Mouse (Mus musculus) Muller cell, postnatal 12 days (primary cell): ENCODE measurements at regions not wholly inside any gene's neighbourhood (a gene's known extent, or its start where the extent isn't known, plus 50 kb on each side); places are given as distances from the start of the nearest gene placed in this dataset.

Experiments used
- DNase-seq: peaks from one replicate; pipeline ENCODE4 v3.0.0-alpha.2; 2015; ENCODE audit errors: inconsistent ontology term

- peak; percentile 39 for DNase-seq
Measured at GRCm38 (mm10) chr10:19188082-19188742, 168.1 kb upstream of the Olig3 start.

- no peak for DNase-seq
Measured at GRCm38 (mm10) chr10:19187716-19188081, 168.6 kb upstream of the Olig3 start.

- DNase-seq: no peak
Measured at GRCm38 (mm10) chr10:19187084-19187615, 169.2 kb upstream of the Olig3 start.

GRCm38 (mm10) chr10:19185790-19186581 is 170.3 kb upstream of the Olig3 start:
- DNase-seq: peak; percentile 76

GRCm38 (mm10) chr10:19184886-19185285 is 169.4 kb upstream of the Tnfaip3 start:
- DNase-seq: no peak

- DNase-seq: no peak
Measured at GRCm38 (mm10) chr10:19177895-19178294, 162.4 kb upstream of the Tnfaip3 start.

GRCm38 (mm10) chr10:19177414-19177813 is 162.0 kb upstream of the Tnfaip3 start:
- DNase-seq: no peak

- DNase-seq: no peak
Measured at GRCm38 (mm10) chr10:19176249-19176648, 160.8 kb upstream of the Tnfaip3 start.

GRCm38 (mm10) chr10:19171834-19172233 is 156.4 kb upstream of the Tnfaip3 start:
- DNase-seq: no peak

GRCm38 (mm10) chr10:19170596-19170995 is 155.1 kb upstream of the Tnfaip3 start:
- DNase-seq: no peak

- no peak for DNase-seq
Measured at GRCm38 (mm10) chr10:19169272-19169671, 153.8 kb upstream of the Tnfaip3 start.

- DNase-seq: no peak
Measured at GRCm38 (mm10) chr10:19168362-19168761, 152.9 kb upstream of the Tnfaip3 start.

- peak; percentile 92 for DNase-seq
Measured at GRCm38 (mm10) chr10:19167641-19168271, 152.3 kb upstream of the Tnfaip3 start.

- no peak for DNase-seq
Measured at GRCm38 (mm10) chr10:19167101-19167500, 151.6 kb upstream of the Tnfaip3 start.

- no peak for DNase-seq
Measured at GRCm38 (mm10) chr10:19162104-19162503, 146.6 kb upstream of the Tnfaip3 start.

GRCm38 (mm10) chr10:19161149-19161548 is 145.7 kb upstream of the Tnfaip3 start:
- no peak for DNase-seq

GRCm38 (mm10) chr10:19154041-19154440 is 138.6 kb upstream of the Tnfaip3 start:
- no peak for DNase-seq

- DNase-seq: no peak
Measured at GRCm38 (mm10) chr10:19152773-19153172, 137.3 kb upstream of the Tnfaip3 start.

- peak; percentile 58 for DNase-seq
Measured at GRCm38 (mm10) chr10:19150766-19151165, 135.3 kb upstream of the Tnfaip3 start.

- DNase-seq: peak; percentile 86
Measured at GRCm38 (mm10) chr10:19150005-19150404, 134.5 kb upstream of the Tnfaip3 start.

GRCm38 (mm10) chr10:19149196-19149869 is 133.9 kb upstream of the Tnfaip3 start:
- DNase-seq: peak; percentile 82

GRCm38 (mm10) chr10:19141481-19141880 is 126.0 kb upstream of the Tnfaip3 start:
- DNase-seq: no peak
